Mouse (Mus musculus): ENCODE results near the gene Stambp.
"Not testable (repeated sequence)": the region's sequence is repeated elsewhere in the genome, so short reads cannot be mapped to it uniquely, and the experiment has no call there.

GRCm38 (mm10) chr6:83585328-83585727 is 12.8 kb upstream of the Stambp start:
- not testable (repeated sequence) for TF ChIP-seq GATA1 (IDR thresholded peaks at IDR 0.05; ENCODE audit: borderline replicate concordance, low read length); FLI1 (IDR thresholded peaks at IDR 0.05; ENCODE audit: low read length)

All from megakaryocyte, embryonic 14.5 days (primary cell).